Mouse (Mus musculus) G1E (cell line): ENCODE measurements around the gene Rcc1.

Experiments used
- CTCF ChIP-seq: IDR thresholded peaks from 2 replicates; pipeline ENCODE4 v1.5.1; 2012; ENCODE audit warnings: low read depth, low read length, inconsistent platforms, mixed read lengths
- GATA1 ChIP-seq: IDR thresholded peaks from 2 replicates; pipeline ENCODE4 v1.6.1; 2012; ENCODE audit warnings: borderline replicate concordance, low read length, inconsistent platforms, mixed read lengths

- TF ChIP-seq GATA1 (no peak), CTCF (no peak)
Observed at GRCm38 (mm10) chr4:132389302-132389701, 35.9 kb upstream of the Rcc1 start.
